ENCODE assay signal across 8 mouse cellular contexts in the genomic region with DNA sequence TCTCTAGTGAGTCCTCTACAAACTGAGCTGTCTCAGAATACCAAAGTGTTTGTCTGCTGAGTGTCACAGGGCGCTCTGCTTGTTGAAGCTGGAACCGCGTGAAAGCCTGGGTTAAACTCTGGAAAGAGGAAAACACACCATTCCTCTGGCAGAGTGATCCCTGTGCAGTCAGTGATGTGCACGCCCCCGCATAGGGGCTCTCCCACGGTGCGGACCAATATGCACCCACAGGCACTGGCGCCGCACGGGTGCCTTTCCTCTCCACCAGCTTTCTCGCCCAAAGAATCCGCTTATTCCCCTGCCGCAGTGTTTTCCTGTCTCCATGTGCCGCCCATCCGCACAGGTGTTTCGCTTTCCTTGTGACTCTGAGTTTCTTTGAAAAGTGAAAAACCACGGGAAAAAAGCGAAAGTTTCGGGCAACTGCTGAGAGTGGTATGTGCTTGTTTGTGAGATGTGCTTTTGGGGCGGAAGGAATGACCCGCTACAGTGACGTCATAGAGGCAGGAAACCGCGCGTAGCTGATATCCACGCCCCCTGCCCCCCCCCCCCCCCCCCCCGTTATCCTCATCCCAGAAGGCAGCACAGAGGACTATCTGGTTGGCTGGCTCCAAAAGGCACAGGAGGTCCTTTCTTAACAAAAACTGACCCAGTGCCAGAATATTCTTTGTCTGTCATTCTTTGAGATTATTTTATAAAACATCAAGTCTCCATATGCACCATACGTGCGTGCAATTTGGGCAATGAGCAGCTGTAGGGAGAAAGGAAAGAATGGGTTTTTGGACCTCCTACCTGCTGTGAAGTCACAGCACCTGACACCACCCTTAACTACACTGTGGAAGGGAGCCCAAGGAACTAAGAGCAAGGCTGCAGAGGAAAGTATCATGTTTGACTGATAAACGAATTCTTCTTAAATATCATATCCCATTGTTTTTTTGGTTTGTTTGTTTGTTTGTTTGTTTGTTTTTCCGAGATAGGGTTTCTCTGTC. TPM values are rescaled to one million over a fixed set of nuclear protein-coding genes. Genes with fewer than 3 reads are reported as not detected.
DNase-seq lines count a peak whose midpoint lies in the region; ATAC-seq and TF ChIP-seq lines count a peak whose summit lies in the region.

No protein-coding gene starts in this region.

- peak overlapping the region; percentile 51 for H3K4me3 ChIP-seq in embryonic facial prominence, embryonic 14.5 days (ENCODE audit: low read depth, low read length)
- peak overlapping the region; percentile 55 for H3K4me3 ChIP-seq in limb, embryonic 13.5 days
- H3K4me3 ChIP-seq in midbrain, embryonic 13.5 days (replicated peaks) = peak overlapping the region; percentile 52
- H3K4me3 ChIP-seq in stomach, postnatal 0 days (ENCODE audit: low read depth, low read length) = peak overlapping the region; percentile 46

- TF ChIP-seq CTCF in stomach, postnatal 0 days (IDR thresholded peaks at IDR 0.05; ENCODE audit: low read depth) = no peak

- H3K36me3 ChIP-seq in embryonic facial prominence, embryonic 14.5 days (ENCODE audit: control insufficient read depth, insufficient read depth, low read length) = no peaks in the 10 kb centered on the region
- no peaks in the 10 kb centered on the region for H3K36me3 ChIP-seq in limb, embryonic 13.5 days
- no peaks in the 10 kb centered on the region for H3K36me3 ChIP-seq in midbrain, embryonic 13.5 days
- H3K36me3 ChIP-seq in stomach, postnatal 0 days (ENCODE audit: control insufficient read depth, insufficient read depth, low read length) = no peaks in the 10 kb centered on the region

- no peaks in the 10 kb centered on the region for H3K9me3 ChIP-seq in embryonic facial prominence, embryonic 14.5 days (ENCODE audit: control insufficient read depth, low read length)
- H3K9me3 ChIP-seq in limb, embryonic 13.5 days = no peaks in the 10 kb centered on the region
- H3K9me3 ChIP-seq in midbrain, embryonic 13.5 days = no peaks in the 10 kb centered on the region
- H3K9me3 ChIP-seq in stomach, postnatal 0 days (ENCODE audit: control insufficient read depth, low read length) = no peaks in the 10 kb centered on the region

- peak overlapping the region; percentile 93 for H3K4me2 ChIP-seq in embryonic facial prominence, embryonic 14.5 days (ENCODE audit: low read depth, low read length)
- peak overlapping the region; percentile 91 for H3K4me2 ChIP-seq in limb, embryonic 13.5 days (replicated peaks)
- peak overlapping the region; percentile 90 for H3K4me2 ChIP-seq in midbrain, embryonic 13.5 days (replicated peaks)
- peak overlapping the region; percentile 80 for H3K4me2 ChIP-seq in stomach, postnatal 0 days (replicated peaks; ENCODE audit: low read depth)

- no peak overlapping the region for H3K27ac ChIP-seq in embryonic facial prominence, embryonic 14.5 days (replicated peaks; ENCODE audit: low read depth, low read length)
- no peak overlapping the region for H3K27ac ChIP-seq in limb, embryonic 13.5 days
- no peak overlapping the region for H3K27ac ChIP-seq in midbrain, embryonic 13.5 days
- H3K27ac ChIP-seq in stomach, postnatal 0 days (replicated peaks) = no peak overlapping the region

- 0 out of 2 replicates have a peak, but pooled peaks cover 2% of the 10 kb centered on the region for H3K4me1 ChIP-seq in embryonic facial prominence, embryonic 14.5 days (ENCODE audit: control insufficient read depth, insufficient read depth, low read length)
- H3K4me1 ChIP-seq in limb, embryonic 13.5 days = peaks cover 9% of the 10 kb centered on the region
- peaks cover 9% of the 10 kb centered on the region for H3K4me1 ChIP-seq in midbrain, embryonic 13.5 days (replicated peaks)
- H3K4me1 ChIP-seq in stomach, postnatal 0 days (replicated peaks; ENCODE audit: control insufficient read depth, insufficient read depth) = 0 out of 2 replicates have a peak, but pooled peaks cover 3% of the 10 kb centered on the region

- intact Hi-C loops in heart, postnatal 14 days (cut with DNase I) = no loop called here

- H3K9ac ChIP-seq in embryonic facial prominence, embryonic 14.5 days (ENCODE audit: low read depth, low read length) = peak overlapping the region; percentile 61
- peak overlapping the region; percentile 60 for H3K9ac ChIP-seq in limb, embryonic 13.5 days
- peak overlapping the region; percentile 59 for H3K9ac ChIP-seq in midbrain, embryonic 13.5 days (replicated peaks)
- peak overlapping the region; percentile 56 for H3K9ac ChIP-seq in stomach, postnatal 0 days (ENCODE audit: low read length)

- peak; percentile 68 for ATAC-seq in frontal cortex, adult (ENCODE audit: low TSS enrichment)
- ATAC-seq in embryonic facial prominence, embryonic 14.5 days (ENCODE audit: low read depth) = peak; percentile 50
- peak; percentile 46 for ATAC-seq in limb, embryonic 13.5 days (ENCODE audit: low FRiP score, low read depth)
- ATAC-seq in midbrain, embryonic 13.5 days = peak; percentile 71
- ATAC-seq in stomach, postnatal 0 days (ENCODE audit: low FRiP score, low TSS enrichment) = peak; percentile 53

- no peak for DNase-seq in frontal cortex, adult 2 months (ENCODE audit: extremely low spot score in 1 of 2, low spot score in 1 of 2)
- DNase-seq in Muller cell, postnatal 12 days (ENCODE audit: inconsistent ontology term) = peak; percentile 79
- peak; percentile 63 for DNase-seq in embryonic facial prominence, embryonic 14.5 days (ENCODE audit: low spot score)
- peak; percentile 13 to 29 for DNase-seq in heart, postnatal 14 days
- DNase-seq in stomach, postnatal 0 days (ENCODE audit: low spot score) = peak; percentile 27

- no peak for TF ChIP-seq EP300 in stomach, postnatal 0 days (optimal IDR thresholded peaks at IDR 0.05)

- WGBS in embryonic facial prominence, embryonic 14.5 days = 6% methylated on average over 29 of the region's 31 CpGs
- 8% methylated on average over 31 of the region's 31 CpGs for WGBS in limb, embryonic 13.5 days
- 7% methylated on average over 31 of the region's 31 CpGs for WGBS in midbrain, embryonic 13.5 days
- WGBS in stomach, postnatal 0 days = 8% methylated on average over 31 of the region's 31 CpGs

- H3K27me3 ChIP-seq in embryonic facial prominence, embryonic 14.5 days (replicated peaks; ENCODE audit: control insufficient read depth, insufficient read depth, low read length) = peaks cover 12% of the 10 kb centered on the region; the same call in 1 of the 2 replicates
- H3K27me3 ChIP-seq in limb, embryonic 13.5 days = peaks cover 39% of the 10 kb centered on the region
- peaks cover 33% of the 10 kb centered on the region for H3K27me3 ChIP-seq in midbrain, embryonic 13.5 days
- H3K27me3 ChIP-seq in stomach, postnatal 0 days (ENCODE audit: control insufficient read depth, insufficient read depth, low read length) = no peaks in the 10 kb centered on the region

RNA-seq across cellular contexts. Expression of a gene that starts 11.8 kb away (rescaled TPM):
- polyA plus RNA-seq in frontal cortex, adult 2 months (2012; rRNA removed) = not detected in 2 replicates
- not detected in 2 replicates for polyA plus RNA-seq in embryonic facial prominence, embryonic 14.5 days (2014; fragmentation: Nextera tagmentation; extraction: Ambion mirVana)
- total RNA-seq in heart, postnatal 14 days (2021) = not detected
- polyA plus RNA-seq in limb, embryonic 13.5 days (2015; fragmentation: Nextera tagmentation; extraction: Ambion mirVana) = not detected in 2 replicates
- polyA plus RNA-seq in midbrain, embryonic 13.5 days (2015; fragmentation: Nextera tagmentation; extraction: Ambion mirVana) = not detected in 2 replicates
- 0.85 and 1.1 TPM in 2 replicates for polyA plus RNA-seq in stomach, postnatal 0 days (2015; fragmentation: Nextera tagmentation; extraction: Ambion mirVana)

RNA-seq across cellular contexts. Expression of a gene that starts 18.3 kb away (rescaled TPM):
- polyA plus RNA-seq in frontal cortex, adult 2 months (2012; rRNA removed) = not detected in 2 replicates
- not detected in 2 replicates for polyA plus RNA-seq in embryonic facial prominence, embryonic 14.5 days (2014; fragmentation: Nextera tagmentation; extraction: Ambion mirVana)
- total RNA-seq in heart, postnatal 14 days (2021) = not detected
- not detected in 2 replicates for polyA plus RNA-seq in limb, embryonic 13.5 days (2015; fragmentation: Nextera tagmentation; extraction: Ambion mirVana)
- polyA plus RNA-seq in midbrain, embryonic 13.5 days (2015; fragmentation: Nextera tagmentation; extraction: Ambion mirVana) = not detected in 2 replicates
- polyA plus RNA-seq in stomach, postnatal 0 days (2015; fragmentation: Nextera tagmentation; extraction: Ambion mirVana) = not detected in 2 replicates

RNA-seq across cellular contexts. Expression of a gene that starts 26.6 kb away (rescaled TPM):
- not detected in 2 replicates for polyA plus RNA-seq in frontal cortex, adult 2 months (2012; rRNA removed)
- not detected in 2 replicates for polyA plus RNA-seq in embryonic facial prominence, embryonic 14.5 days (2014; fragmentation: Nextera tagmentation; extraction: Ambion mirVana)
- not detected for total RNA-seq in heart, postnatal 14 days (2021)
- polyA plus RNA-seq in limb, embryonic 13.5 days (2015; fragmentation: Nextera tagmentation; extraction: Ambion mirVana) = not detected in 2 replicates
- not detected in 2 replicates for polyA plus RNA-seq in midbrain, embryonic 13.5 days (2015; fragmentation: Nextera tagmentation; extraction: Ambion mirVana)
- polyA plus RNA-seq in stomach, postnatal 0 days (2015; fragmentation: Nextera tagmentation; extraction: Ambion mirVana) = not detected in 2 replicates

RNA-seq across cellular contexts. Expression of a gene that starts 32.9 kb away (rescaled TPM):
- not detected in 2 replicates for polyA plus RNA-seq in frontal cortex, adult 2 months (2012; rRNA removed)
- not detected in 2 replicates for polyA plus RNA-seq in embryonic facial prominence, embryonic 14.5 days (2014; fragmentation: Nextera tagmentation; extraction: Ambion mirVana)
- total RNA-seq in heart, postnatal 14 days (2021) = not detected
- polyA plus RNA-seq in limb, embryonic 13.5 days (2015; fragmentation: Nextera tagmentation; extraction: Ambion mirVana) = not detected in 2 replicates
- polyA plus RNA-seq in midbrain, embryonic 13.5 days (2015; fragmentation: Nextera tagmentation; extraction: Ambion mirVana) = not detected in 2 replicates
- polyA plus RNA-seq in stomach, postnatal 0 days (2015; fragmentation: Nextera tagmentation; extraction: Ambion mirVana) = not detected in 2 replicates

RNA-seq across cellular contexts. Expression of a gene that starts 41.0 kb away (rescaled TPM):
- polyA plus RNA-seq in frontal cortex, adult 2 months (2012; rRNA removed) = not detected in 2 replicates
- not detected in 2 replicates for polyA plus RNA-seq in embryonic facial prominence, embryonic 14.5 days (2014; fragmentation: Nextera tagmentation; extraction: Ambion mirVana)
- not detected for total RNA-seq in heart, postnatal 14 days (2021)
- not detected in 2 replicates for polyA plus RNA-seq in limb, embryonic 13.5 days (2015; fragmentation: Nextera tagmentation; extraction: Ambion mirVana)
- polyA plus RNA-seq in midbrain, embryonic 13.5 days (2015; fragmentation: Nextera tagmentation; extraction: Ambion mirVana) = not detected in 2 replicates
- not detected in 2 replicates for polyA plus RNA-seq in stomach, postnatal 0 days (2015; fragmentation: Nextera tagmentation; extraction: Ambion mirVana)

Comparison
In these comparisons a context has a peak if more than half of its experiments do, and no peak if none do; other contexts are left out.
1. DNase-seq: peak in Muller cell, postnatal 12 days (single experiment), embryonic facial prominence, embryonic 14.5 days (single experiment), heart, postnatal 14 days (2 of 2) and stomach, postnatal 0 days (single experiment); none in frontal cortex, adult 2 months (0 of 2).
2. Peak in every context shown above with its lines, with median percentiles within 50 percentile points of each other: ATAC-seq, H3K4me2 ChIP-seq, H3K4me3 ChIP-seq and H3K9ac ChIP-seq.